Mouse (Mus musculus) midbrain, embryonic 13.5 days (tissue): ENCODE data around the gene Lct. TPM values are rescaled to one million over a fixed set of nuclear protein-coding genes. Genes with fewer than 3 reads are reported as not detected.
A peak's percentile ranks its signal among the peaks of the same experiment; 100 is the strongest.
"Not testable (repeated sequence)": the region's sequence is repeated elsewhere in the genome, so short reads cannot be mapped to it uniquely, and the experiment has no call there.

Experiments
- ATAC-seq: fragments of 200-750 bp; cut with Nextera tagmentation; 2 replicates; pipeline ENCODE4 v1.8.0; 2017; ENCODE audit warnings: mild to moderate bottlenecking, moderate TSS enrichment, moderate library complexity
- H3K27ac ChIP-seq: fragments of 300-500 bp; sonication (generic); 2 replicates; pipeline ENCODE4 v1.5.1; 2015; ENCODE audit warnings: inconsistent platforms, mild to moderate bottlenecking, moderate library complexity
- H3K27me3 ChIP-seq: fragments of 300-500 bp; sonication (generic); 2 replicates; pipeline ENCODE4 v1.6.1; 2015; ENCODE audit warnings: mild to moderate bottlenecking, inconsistent platforms
- H3K36me3 ChIP-seq: fragments of 300-500 bp; sonication (generic); 2 replicates; pipeline ENCODE4 v1.6.1; 2015; ENCODE audit warnings: mild to moderate bottlenecking, inconsistent platforms
- H3K4me1 ChIP-seq: fragments of 300-500 bp; sonication (generic); replicated peaks from 2 replicates; pipeline ENCODE4 v1.6.1; 2015; ENCODE audit warnings: inconsistent platforms
- H3K4me2 ChIP-seq: fragments of 300-500 bp; sonication (generic); replicated peaks from 2 replicates; pipeline ENCODE4 v1.6.1; 2015; ENCODE audit warnings: moderate library complexity, mild to moderate bottlenecking, inconsistent platforms
- H3K4me3 ChIP-seq: fragments of 300-500 bp; sonication (generic); replicated peaks from 2 replicates; pipeline ENCODE4 v1.5.1; 2015; ENCODE audit warnings: mild to moderate bottlenecking, inconsistent platforms
- H3K9ac ChIP-seq: fragments of 300-500 bp; sonication (generic); replicated peaks from 2 replicates; pipeline ENCODE4 v1.6.1; 2015; ENCODE audit warnings: mild to moderate bottlenecking, inconsistent platforms
- H3K9me3 ChIP-seq: fragments of 300-500 bp; sonication (generic); 2 replicates; pipeline ENCODE4 v1.6.1; 2016; ENCODE audit warnings: mild to moderate bottlenecking, inconsistent platforms
- WGBS: fragments of 180-500 bp; shearing (Covaris S2); methylation state at CpG from one replicate; pipeline ENCODE4 v1.1.7; 2015; 5-methylcytosine and 5-hydroxymethylcytosine counted together
- polyA plus RNA-seq: library from polyadenylated mRNA; unstranded; fragments of >200 nt; fragmentation: Nextera tagmentation; extraction: Ambion mirVana; gene quantifications from 2 replicates; pipeline ENCODE4 v1.2.1, GENCODE M21; 2015

Gene Lct
- polyA plus RNA-seq, 1 experiment from 2014 or later = 0.27 TPM

GRCm38 (mm10) chr1:128290295-128290694, 37.8 kb downstream of the Lct start:
- H3K36me3 ChIP-seq = 0 out of 2 replicates have a peak, but pooled peaks cover 3% of the 10 kb centered on the region
- ATAC-seq = no peak
- 89% methylated on average over 5 of the region's 5 CpGs for WGBS
- no peaks in the 10 kb centered on the region for H3K9me3 ChIP-seq
- no peak overlapping the region for H3K27ac ChIP-seq
- H3K27me3 ChIP-seq = no peaks in the 10 kb centered on the region
- H3K4me3 ChIP-seq = no peak overlapping the region
- H3K9ac ChIP-seq = no peak overlapping the region
- no peak overlapping the region for H3K4me2 ChIP-seq
- no peaks in the 10 kb centered on the region for H3K4me1 ChIP-seq

- H3K27me3 ChIP-seq = no peaks in the 10 kb centered on the region
- no peak overlapping the region for H3K27ac ChIP-seq
- peaks cover 29% of the 10 kb centered on the region for H3K36me3 ChIP-seq
- WGBS = 85% methylated on average over 9 of the region's 9 CpGs
- H3K9ac ChIP-seq = no peak overlapping the region
- ATAC-seq = peak; percentile 40; the same call in 1 of the 2 replicates
- H3K4me3 ChIP-seq = no peak overlapping the region
- H3K9me3 ChIP-seq = peaks cover 6% of the 10 kb centered on the region; the same call in 1 of the 2 replicates
- no peaks in the 10 kb centered on the region for H3K4me1 ChIP-seq
- no peak overlapping the region for H3K4me2 ChIP-seq
Measured at GRCm38 (mm10) chr1:128285136-128285535, 43.0 kb downstream of the Lct start.

- Histone ChIP-seq H3K27me3 (no peaks in the 10 kb centered on the region), H3K27ac (no peak overlapping the region), H3K4me2 (no peak overlapping the region), H3K9me3 (peaks cover 6% of the 10 kb centered on the region; the same call in 1 of the 2 replicates), H3K36me3 (peaks cover 38% of the 10 kb centered on the region), H3K4me3 (no peak overlapping the region), H3K9ac (no peak overlapping the region), H3K4me1 (no peaks in the 10 kb centered on the region)
- WGBS = 93% methylated on average over 8 of the region's 8 CpGs
- ATAC-seq = no peak
Measured at GRCm38 (mm10) chr1:128284157-128284690, 43.9 kb downstream of the Lct start.

GRCm38 (mm10) chr1:128282924-128283323, 45.2 kb downstream of the Lct start:
- Histone ChIP-seq H3K36me3 (peaks cover 49% of the 10 kb centered on the region), H3K9me3 (peaks cover 6% of the 10 kb centered on the region; the same call in 1 of the 2 replicates), H3K27ac (no peak overlapping the region), H3K27me3 (no peaks in the 10 kb centered on the region), H3K4me3 (no peak overlapping the region), H3K9ac (no peak overlapping the region), H3K4me1 (no peaks in the 10 kb centered on the region), H3K4me2 (no peak overlapping the region)
- WGBS = 95% methylated on average over 3 of the region's 3 CpGs
- ATAC-seq = no peak

- H3K9me3 ChIP-seq = peaks cover 6% of the 10 kb centered on the region; the same call in 1 of the 2 replicates
- H3K36me3 ChIP-seq = peaks cover 61% of the 10 kb centered on the region
- H3K9ac ChIP-seq = no peak overlapping the region
- no peaks in the 10 kb centered on the region for H3K27me3 ChIP-seq
- no peak overlapping the region for H3K27ac ChIP-seq
- no peak overlapping the region for H3K4me3 ChIP-seq
- no peaks in the 10 kb centered on the region for H3K4me1 ChIP-seq
- no peak overlapping the region for H3K4me2 ChIP-seq
- WGBS = 97% methylated on average over 3 of the region's 3 CpGs
- ATAC-seq = no peak
Measured at GRCm38 (mm10) chr1:128281753-128282152, 46.4 kb downstream of the Lct start.

GRCm38 (mm10) chr1:128278563-128278962, 49.6 kb downstream of the Lct start:
- WGBS = 95% methylated on average over 3 of the region's 3 CpGs
- Histone ChIP-seq H3K36me3 (peaks cover 80% of the 10 kb centered on the region), H3K4me2 (no peak overlapping the region)

GRCm38 (mm10) chr1:128275908-128276307, 52.2 kb downstream of the Lct start:
- WGBS = 100% methylated on average over 1 of the region's 1 CpGs
- peaks cover 89% of the 10 kb centered on the region for H3K36me3 ChIP-seq
- no peaks in the 10 kb centered on the region for H3K4me1 ChIP-seq
- H3K27me3 ChIP-seq = no peaks in the 10 kb centered on the region
- ATAC-seq = no peak
- H3K4me3 ChIP-seq = no peak overlapping the region
- H3K27ac ChIP-seq = no peak overlapping the region
- H3K9me3 ChIP-seq = no peaks in the 10 kb centered on the region
- H3K9ac ChIP-seq = no peak overlapping the region
- no peak overlapping the region for H3K4me2 ChIP-seq

More at GRCm38 (mm10) chr1:128278563-128278962, 49.6 kb downstream of the Lct start:
- Histone ChIP-seq H3K27ac (no peak overlapping the region), H3K27me3 (no peaks in the 10 kb centered on the region), H3K4me1 (no peaks in the 10 kb centered on the region), H3K9ac (no peak overlapping the region), H3K9me3 (peaks cover 6% of the 10 kb centered on the region; the same call in 1 of the 2 replicates), H3K4me3 (no peak overlapping the region)
- no peak for ATAC-seq

- ATAC-seq = no peak
- Histone ChIP-seq H3K4me3 (no peak overlapping the region), H3K27me3 (no peaks in the 10 kb centered on the region), H3K27ac (no peak overlapping the region), H3K4me2 (no peak overlapping the region), H3K9me3 (no peaks in the 10 kb centered on the region), H3K4me1 (no peaks in the 10 kb centered on the region), H3K9ac (no peak overlapping the region), H3K36me3 (peaks cover 91% of the 10 kb centered on the region)
- WGBS = 97% methylated on average over 3 of the region's 3 CpGs
Measured at GRCm38 (mm10) chr1:128270731-128271130, 57.4 kb downstream of the Lct start.

- not testable (repeated sequence) for H3K4me2 ChIP-seq, H3K4me3 ChIP-seq, H3K9me3 ChIP-seq, H3K9ac ChIP-seq, H3K4me1 ChIP-seq, ATAC-seq, H3K27me3 ChIP-seq, H3K27ac ChIP-seq
- 81% methylated on average over 7 of the region's 7 CpGs for WGBS
- peaks cover 86% of the 10 kb centered on the region for H3K36me3 ChIP-seq
Measured at GRCm38 (mm10) chr1:128267061-128267460, 61.1 kb downstream of the Lct start.

GRCm38 (mm10) chr1:128244727-128245355, 83.3 kb downstream of the Lct start:
- H3K4me3 ChIP-seq = peak overlapping the region; percentile 74
- peak overlapping the region; percentile 94 for H3K4me2 ChIP-seq
- peaks cover 23% of the 10 kb centered on the region for H3K4me1 ChIP-seq
- peak overlapping the region; percentile 87 for H3K9ac ChIP-seq
- H3K27me3 ChIP-seq = no peaks in the 10 kb centered on the region
- 2% methylated on average over 19 of the region's 19 CpGs for WGBS
- H3K9me3 ChIP-seq = no peaks in the 10 kb centered on the region
- H3K36me3 ChIP-seq = no peaks in the 10 kb centered on the region; the same call in 1 of the 2 replicates
- H3K27ac ChIP-seq = peak overlapping the region; percentile 92
- peak; percentile 63 for ATAC-seq

GRCm38 (mm10) chr1:128243996-128244726, 84.0 kb downstream of the Lct start:
- Histone ChIP-seq H3K36me3 (peaks cover under 1% of the 10 kb centered on the region; the same call in 1 of the 2 replicates), H3K4me3 (peak overlapping the region; percentile 74), H3K4me2 (peak overlapping the region; percentile 94), H3K9me3 (no peaks in the 10 kb centered on the region), H3K27ac (peak overlapping the region; percentile 92), H3K4me1 (peaks cover 23% of the 10 kb centered on the region), H3K9ac (peak overlapping the region; percentile 87), H3K27me3 (no peaks in the 10 kb centered on the region)
- under 1% methylated on average over 71 of the region's 71 CpGs for WGBS
- peak; percentile 95 for ATAC-seq

- Histone ChIP-seq H3K9me3 (no peaks in the 10 kb centered on the region), H3K4me1 (peaks cover 23% of the 10 kb centered on the region), H3K4me2 (peak within 1 kb of the TSS; percentile 94), H3K4me3 (peak within 1 kb of the TSS; percentile 74), H3K27me3 (no peaks in the 10 kb centered on the region), H3K36me3 (peaks cover 3% of the 10 kb centered on the region), H3K9ac (peak within 1 kb of the TSS; percentile 87), H3K27ac (peak within 1 kb of the TSS; percentile 92)
- 8% methylated on average over 10 of the region's 10 CpGs for WGBS
- ATAC-seq = peak; percentile 64
Measured at GRCm38 (mm10) chr1:128243627-128243995, 84.5 kb downstream of the Lct start, which contains the start of gene Ubxn4. TSS of gene Ubxn4 (plus strand) at chr1:128243964.
